Mouse (Mus musculus) lung, adult 2 months (tissue): ENCODE measurements around the gene Vps18. TPM values are rescaled to one million over a fixed set of nuclear protein-coding genes. Genes with fewer than 3 reads are reported as not detected.

ENCODE experiments used
- DNase-seq: peaks from one replicate; pipeline ENCODE4 v3.0.0; 2022
- H3K4me1 ChIP-seq: fragments of 200-500 bp; 2 replicates; pipeline ENCODE4 v1.6.1; 2011; ENCODE audit warnings: low read length; ENCODE audit not compliant: control insufficient read depth, insufficient read depth
- H3K4me3 ChIP-seq: fragments of 200-500 bp; replicated peaks from 2 replicates; pipeline ENCODE3; 2011; ENCODE audit warnings: low read depth, mild to moderate bottlenecking, control low read depth, low read length; ENCODE audit errors: extremely low read depth
- CTCF ChIP-seq: fragments of 200-500 bp; IDR thresholded peaks from 2 replicates; pipeline ENCODE4 v1.5.1; 2011; ENCODE audit warnings: mild to moderate bottlenecking, low read length, control low read depth; ENCODE audit not compliant: insufficient read depth
- POLR2A ChIP-seq: fragments of 200-500 bp; IDR thresholded peaks from 2 replicates; pipeline ENCODE4 v1.6.1; 2011; ENCODE audit warnings: low read depth, mild to moderate bottlenecking, control low read depth, low read length, borderline replicate concordance; ENCODE audit errors: extremely low read depth
- WGBS: fragments of 180-500 bp; shearing (Covaris S2); methylation state at CpG from one replicate; pipeline ENCODE4 v1.1.7; 2018; 5-methylcytosine and 5-hydroxymethylcytosine counted together
- polyA plus RNA-seq: library from polyadenylated mRNA; depleted of rRNA; stranded (reverse); fragments of >200 nt; gene quantifications from 2 replicates; pipeline ENCODE4 v1.2.3, GENCODE M21; 2012; rRNA removed

Gene Vps18
- polyA plus RNA-seq, 1 experiment, result 25.9 TPM

DNA sequence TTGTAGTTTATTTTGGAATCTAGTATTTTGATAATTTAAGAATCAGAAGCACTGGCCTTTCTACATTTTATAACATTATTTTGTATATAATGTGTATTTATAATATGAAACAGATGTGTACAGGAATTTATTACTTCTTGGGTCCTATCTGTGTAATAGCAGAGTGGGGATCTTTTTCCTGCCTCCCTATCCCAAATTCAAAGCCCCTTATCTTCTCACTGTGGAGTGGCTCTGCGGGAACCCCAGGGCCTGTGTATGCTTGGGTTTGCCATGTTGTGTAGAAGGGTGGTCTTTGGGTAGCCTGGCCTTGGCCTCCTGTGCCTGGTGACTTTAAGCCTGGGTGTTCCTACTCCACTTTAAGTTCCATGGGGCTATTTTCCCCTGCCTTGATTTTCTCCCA lies 47.0 kb downstream of the Vps18 start:
- WGBS, result 73% methylated on average over 1 of the region's 1 CpGs

DNA sequence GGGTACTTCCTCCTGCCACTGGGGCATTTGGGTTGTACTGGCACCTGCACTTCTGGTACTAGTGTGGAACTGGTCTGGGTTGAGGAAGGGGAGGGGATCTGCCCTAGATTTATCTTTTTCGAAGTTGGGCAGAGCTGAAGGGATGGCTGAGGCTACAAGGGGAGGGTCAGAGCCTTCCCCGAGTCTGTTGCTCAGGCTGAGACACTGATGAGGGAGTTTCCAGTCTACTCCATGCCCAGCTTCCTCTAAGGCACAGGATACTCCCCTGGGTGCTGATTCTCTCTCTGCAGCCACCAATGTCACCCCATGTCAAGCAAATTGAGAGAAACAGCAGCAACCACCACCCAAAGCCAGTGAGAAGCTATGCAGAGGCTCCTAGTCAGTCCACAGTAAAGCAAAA lies 47.5 kb downstream of the Vps18 start:
- WGBS, result 37% methylated on average over 2 of the region's 2 CpGs
- DNase-seq, result no peak
- H3K4me3 ChIP-seq, result peak overlapping the region; percentile 11
- no peak for TF ChIP-seq CTCF
- TF ChIP-seq POLR2A, result no peak
- peaks cover 6% of the 10 kb centered on the region for H3K4me1 ChIP-seq

More for the DNA sequence above, 47.0 kb downstream of the Vps18 start:
- Histone ChIP-seq H3K4me1 (peaks cover 7% of the 10 kb centered on the region), H3K4me3 (no peak overlapping the region)
- no peak for DNase-seq
- TF ChIP-seq POLR2A, result no peak
- no peak for TF ChIP-seq CTCF

DNA sequence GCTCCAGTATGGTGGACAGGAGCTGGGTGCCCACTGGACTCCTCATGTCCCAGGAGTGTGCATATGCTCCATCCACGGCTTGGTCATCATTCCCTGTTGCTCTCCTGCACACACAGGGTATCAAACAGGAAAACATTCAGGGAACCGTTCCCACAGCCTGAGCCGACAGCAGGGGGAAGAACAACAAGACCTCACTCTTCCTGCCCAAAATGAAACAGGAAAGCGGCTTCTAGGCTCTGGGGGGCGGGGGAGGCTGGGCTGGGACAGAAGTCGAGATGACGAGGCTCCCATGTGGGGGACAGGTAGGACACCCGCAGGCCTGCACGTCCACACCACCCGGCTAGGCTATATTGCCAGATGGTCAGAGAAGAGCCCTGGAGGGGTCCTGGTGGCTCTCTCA lies 47.9 kb downstream of the Vps18 start:
- no peak for DNase-seq
- Histone ChIP-seq H3K4me3 (no peak overlapping the region), H3K4me1 (peaks cover 6% of the 10 kb centered on the region)
- 53% methylated on average over 10 of the region's 10 CpGs for WGBS
- TF ChIP-seq CTCF (no peak), POLR2A (no peak)

DNA sequence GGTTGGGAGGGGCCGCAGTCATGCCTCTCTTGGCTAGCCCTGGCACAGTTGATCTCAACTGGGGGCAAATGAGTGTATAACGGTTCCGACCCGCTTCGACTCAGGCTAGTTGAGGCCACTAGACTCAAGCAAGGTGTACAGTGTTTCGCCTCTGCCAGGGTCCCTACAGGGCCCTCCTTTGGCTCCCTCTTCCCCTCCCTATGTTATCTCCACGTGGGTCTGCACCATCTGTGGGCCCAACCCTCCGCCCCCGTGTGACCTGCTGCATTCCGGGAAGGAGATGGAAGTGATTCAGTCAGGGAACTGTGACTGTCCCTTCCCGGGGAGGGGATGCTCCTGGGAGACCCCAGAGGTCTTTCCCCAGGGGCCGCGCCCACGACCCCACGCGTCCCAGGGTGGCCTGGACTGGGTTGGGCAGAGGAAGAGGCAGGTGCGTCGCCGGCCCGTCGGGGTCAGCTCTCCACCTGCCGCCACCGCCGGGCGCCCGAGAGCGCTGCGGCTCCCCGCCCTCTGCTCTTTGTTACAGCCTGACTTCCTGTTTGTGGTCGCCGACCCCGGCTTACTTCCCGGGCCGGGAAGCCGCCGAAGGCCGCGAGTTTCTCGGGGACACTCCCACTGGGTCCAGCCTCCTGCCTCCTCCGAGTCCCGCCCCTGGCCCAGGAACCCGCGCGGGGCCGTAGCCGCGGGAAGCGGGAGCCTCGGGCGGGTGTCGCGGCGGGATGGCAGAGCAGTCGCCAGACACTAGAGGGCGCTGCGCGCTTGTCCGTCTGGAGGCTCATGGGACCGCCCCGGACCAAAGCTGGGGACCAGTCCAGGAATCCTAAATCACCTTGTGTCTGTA lies 49.1 kb downstream of the Vps18 start:
- TF ChIP-seq POLR2A (peak; percentile 21; the same call in 1 of the 2 replicates), CTCF (peak; percentile 59)
- WGBS, result 4% methylated on average over 60 of the region's 60 CpGs
- Histone ChIP-seq H3K4me1 (peaks cover 6% of the 10 kb centered on the region), H3K4me3 (peak overlapping the region; percentile 31)
- peak; percentile 95 for DNase-seq

DNA sequence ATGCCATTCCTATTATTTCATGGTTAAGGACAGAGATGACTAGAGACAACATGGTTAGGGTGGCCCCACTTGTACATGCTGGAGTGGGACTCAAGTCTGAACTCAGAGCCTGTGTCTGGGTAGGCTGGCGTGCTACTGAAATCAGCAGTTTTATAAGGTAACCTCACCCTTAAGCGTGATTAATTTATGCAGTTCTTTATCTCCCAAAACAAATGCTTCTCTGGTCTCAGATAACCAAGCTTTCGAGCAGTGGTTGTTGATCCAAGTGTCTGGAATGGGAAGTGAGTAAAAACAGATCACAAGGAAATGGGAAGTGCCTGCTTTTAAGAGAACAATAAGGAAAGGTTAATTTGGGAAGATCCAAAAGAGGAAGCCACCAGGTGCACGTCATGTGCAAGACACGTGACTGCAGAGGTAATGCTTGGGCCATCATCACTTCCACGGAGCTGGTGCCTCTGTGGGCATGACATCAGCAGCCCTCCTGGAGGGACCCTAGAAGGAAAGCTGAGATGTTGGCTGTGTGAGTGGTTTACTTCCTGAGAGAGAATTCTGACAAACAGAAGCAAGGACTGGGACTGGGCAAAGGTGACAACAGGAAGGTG lies 56.1 kb downstream of the Vps18 start:
- H3K4me3 ChIP-seq, result no peak overlapping the region
- H3K4me1 ChIP-seq, result peaks cover 7% of the 10 kb centered on the region
- DNase-seq, result no peak
- 22% methylated on average over 6 of the region's 6 CpGs for WGBS
- no peak for TF ChIP-seq CTCF
- no peak for TF ChIP-seq POLR2A

Other genes with a start within 250 kb of the Vps18 start
- gene Knl1, start 241.6 kb upstream of the Vps18 start, polyA plus RNA-seq, result 0.03 and 0.12 TPM in 2 replicates
- gene Rad51, start 175.9 kb upstream of the Vps18 start, polyA plus RNA-seq, result 0.76 and 1.4 TPM in 2 replicates
- 17.6 TPM in 2 replicates for gene Rmdn3, start 131.7 kb upstream of the Vps18 start, polyA plus RNA-seq
- gene Gchfr, start 121.0 kb upstream of the Vps18 start, polyA plus RNA-seq, result 25.7 and 27.2 TPM in 2 replicates
- gene Gm14137, start 114.2 kb upstream of the Vps18 start, polyA plus RNA-seq, result 0.06 and 0.76 TPM in 2 replicates
- gene Zfyve19, start 80.1 kb upstream of the Vps18 start, polyA plus RNA-seq, result 29.8 and 36.1 TPM in 2 replicates
- gene Dnajc17, start 79.9 kb upstream of the Vps18 start, polyA plus RNA-seq, result 2.7 and 4.1 TPM in 2 replicates
- gene Ppp1r14d, start 58.8 kb upstream of the Vps18 start, polyA plus RNA-seq, result 1.1 and 1.9 TPM in 2 replicates
- gene Spint1, start 51.4 kb upstream of the Vps18 start, polyA plus RNA-seq, result 47.7 and 51.0 TPM in 2 replicates
- gene Rhov, start 17.5 kb upstream of the Vps18 start, polyA plus RNA-seq, result 1.6 and 3.0 TPM in 2 replicates
- gene Dll4, start 37.0 kb downstream of the Vps18 start, polyA plus RNA-seq, result 114 TPM in 2 replicates
- gene Chac1, start 62.5 kb downstream of the Vps18 start, polyA plus RNA-seq, result 9.2 and 10.7 TPM in 2 replicates
- 7.1 and 8.7 TPM in 2 replicates for gene Ino80, start 188.9 kb downstream of the Vps18 start, polyA plus RNA-seq